ENCODE assay signal across 20 mouse cellular contexts in genomic region chr19:29155552-29155951, GRCm38 (mm10).
"Had no signal": no experiment of that assay in that cellular context is flagged by ENCODE, and none has a peak within 500 bp of the region (broad histone marks: within the 10 kb centered on the region; RNA-seq: fewer than 3 reads in every experiment).

No protein-coding gene starts in this region.

- H3K9ac ChIP-seq: limb, embryonic 12.5 days; limb, embryonic 15.5 days; liver, embryonic 14.5 days; liver, postnatal 0 days; midbrain, embryonic 12.5 days; midbrain, embryonic 15.5 days; neural tube, embryonic 12.5 days; neural tube, embryonic 15.5 days had no signal

- DNase-seq: kidney, adult 18-20 months; kidney, adult 9 months; kidney, postnatal 14 days; kidney, postnatal 4 days; left cerebral cortex, postnatal 4 days; liver, postnatal 0 days; retina, postnatal 1 day; right cerebral cortex, postnatal 25 days; thymus, adult 18-20 months; thymus, postnatal 14 days; thymus, postnatal 4 days had no signal

- H3K4me3 ChIP-seq: limb, embryonic 12.5 days; limb, embryonic 15.5 days; midbrain, embryonic 12.5 days; midbrain, embryonic 15.5 days; neural tube, embryonic 12.5 days; neural tube, embryonic 15.5 days had no signal

- ATAC-seq: intestine, embryonic 16.5 days; liver, postnatal 0 days; midbrain, embryonic 15.5 days had no signal

- H3K4me1 ChIP-seq: limb, embryonic 12.5 days; limb, embryonic 15.5 days; midbrain, embryonic 12.5 days; midbrain, embryonic 15.5 days; neural tube, embryonic 12.5 days; neural tube, embryonic 15.5 days had no signal

- H3K4me2 ChIP-seq: limb, embryonic 12.5 days; limb, embryonic 15.5 days; liver, embryonic 11.5 days; midbrain, embryonic 12.5 days; midbrain, embryonic 15.5 days; neural tube, embryonic 12.5 days; neural tube, embryonic 15.5 days had no signal

- H3K36me3 ChIP-seq: limb, embryonic 12.5 days; limb, embryonic 15.5 days; midbrain, embryonic 12.5 days; midbrain, embryonic 15.5 days; neural tube, embryonic 12.5 days; neural tube, embryonic 15.5 days had no signal

- H3K9me3 ChIP-seq: limb, embryonic 12.5 days; limb, embryonic 15.5 days; midbrain, embryonic 12.5 days; midbrain, embryonic 15.5 days; neural tube, embryonic 12.5 days; neural tube, embryonic 15.5 days had no signal

- H3K27ac ChIP-seq: limb, embryonic 12.5 days; limb, embryonic 15.5 days; liver, embryonic 14.5 days; midbrain, embryonic 12.5 days; midbrain, embryonic 15.5 days; neural tube, embryonic 12.5 days; neural tube, embryonic 15.5 days had no signal

- H3K27me3 ChIP-seq: limb, embryonic 12.5 days; limb, embryonic 15.5 days; midbrain, embryonic 12.5 days; midbrain, embryonic 15.5 days; neural tube, embryonic 12.5 days; neural tube, embryonic 15.5 days had no signal
